Mouse (Mus musculus) spleen, postnatal 36 days (tissue): ENCODE data around the gene Npr2.

Experiments
- DNase-seq, 2 experiments: peaks; one replicate each; pipeline ENCODE4 v3.0.0; 2022; ENCODE audit warnings: low spot score in 2 of 2, mixed read lengths in 1 of 2

The Npr2 gene

DNA sequence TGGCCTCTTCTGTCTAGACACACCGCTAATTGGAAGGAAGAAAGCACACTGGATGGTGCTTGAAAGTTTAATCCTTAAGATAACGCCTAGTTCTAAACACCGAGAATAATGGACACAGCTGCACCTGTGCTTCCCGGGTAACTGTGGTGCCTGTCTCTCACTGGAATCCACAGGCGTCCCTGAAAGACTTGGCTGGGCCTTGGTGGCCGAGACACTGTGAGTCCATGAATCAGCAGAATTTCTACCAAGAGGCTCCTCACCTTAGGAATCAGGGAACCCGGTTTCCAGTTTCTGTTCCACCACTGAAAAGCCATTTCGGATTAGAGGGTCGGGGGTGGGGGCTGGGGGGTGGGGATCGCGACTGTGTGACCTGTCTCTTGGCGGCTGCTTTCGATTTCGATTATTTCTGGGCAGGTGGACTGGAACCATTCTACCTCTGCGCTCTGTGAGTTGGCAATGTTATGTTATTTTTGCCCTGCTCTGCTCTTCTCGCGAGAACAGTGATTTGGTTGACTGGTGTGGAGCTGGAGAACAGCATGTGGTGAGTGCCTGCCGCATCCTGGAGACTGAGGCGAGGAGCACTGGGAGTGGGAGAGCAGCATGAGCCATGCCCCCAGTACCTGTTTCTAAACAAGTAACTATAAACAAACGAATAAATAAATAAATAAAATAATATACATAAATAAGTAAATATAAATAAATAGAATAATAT lies 2.5 kb upstream of the Npr2 start:
- no peak for DNase-seq

DNA sequence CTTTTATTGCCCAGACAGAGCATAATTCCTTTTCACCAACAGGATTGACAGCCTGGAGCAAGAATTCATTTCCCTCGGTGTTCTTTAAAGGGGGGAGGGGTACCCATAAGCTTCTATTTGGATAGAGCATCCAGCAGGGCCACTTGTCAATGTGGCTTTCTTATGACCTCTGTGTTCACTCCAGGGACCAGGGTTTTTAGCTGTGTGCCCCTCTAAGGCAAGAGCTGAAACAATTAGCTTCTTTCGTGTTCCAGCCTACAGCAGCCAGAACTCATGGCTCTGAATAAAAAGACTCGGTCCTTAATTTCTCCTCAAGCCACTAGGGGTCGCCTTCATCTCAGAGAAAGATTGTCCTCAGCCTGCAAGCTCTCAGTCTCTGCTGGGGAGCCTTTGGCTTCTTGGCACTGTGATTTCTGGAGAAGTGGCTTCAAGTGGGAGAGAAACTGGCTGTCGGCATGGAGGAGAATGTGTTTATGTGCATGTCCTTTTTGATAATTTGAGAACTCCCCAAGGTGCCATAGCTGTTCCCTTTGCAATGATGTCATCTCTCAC lies 1.6 kb upstream of the Npr2 start:
- DNase-seq: peak; percentile 55 to 67

DNA sequence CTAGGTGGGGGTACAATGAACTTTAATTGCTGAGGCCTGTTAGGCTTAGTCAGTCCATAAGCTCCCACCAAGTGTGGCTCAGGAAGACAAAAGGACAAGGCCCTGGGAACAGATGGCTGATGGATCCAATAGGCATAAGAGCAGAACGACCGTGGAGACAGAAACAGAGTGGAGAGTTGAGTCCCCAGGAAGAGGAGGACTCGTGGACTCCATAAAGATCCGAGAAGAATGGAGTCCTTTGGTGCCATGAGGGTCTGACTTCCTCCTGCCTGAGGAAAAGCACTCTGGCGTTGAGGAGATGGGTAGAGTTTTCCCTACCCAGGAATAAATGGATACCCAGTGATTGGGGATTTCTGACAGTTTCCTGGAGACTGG lies 1.1 kb upstream of the Npr2 start:
- no peak for DNase-seq

DNA sequence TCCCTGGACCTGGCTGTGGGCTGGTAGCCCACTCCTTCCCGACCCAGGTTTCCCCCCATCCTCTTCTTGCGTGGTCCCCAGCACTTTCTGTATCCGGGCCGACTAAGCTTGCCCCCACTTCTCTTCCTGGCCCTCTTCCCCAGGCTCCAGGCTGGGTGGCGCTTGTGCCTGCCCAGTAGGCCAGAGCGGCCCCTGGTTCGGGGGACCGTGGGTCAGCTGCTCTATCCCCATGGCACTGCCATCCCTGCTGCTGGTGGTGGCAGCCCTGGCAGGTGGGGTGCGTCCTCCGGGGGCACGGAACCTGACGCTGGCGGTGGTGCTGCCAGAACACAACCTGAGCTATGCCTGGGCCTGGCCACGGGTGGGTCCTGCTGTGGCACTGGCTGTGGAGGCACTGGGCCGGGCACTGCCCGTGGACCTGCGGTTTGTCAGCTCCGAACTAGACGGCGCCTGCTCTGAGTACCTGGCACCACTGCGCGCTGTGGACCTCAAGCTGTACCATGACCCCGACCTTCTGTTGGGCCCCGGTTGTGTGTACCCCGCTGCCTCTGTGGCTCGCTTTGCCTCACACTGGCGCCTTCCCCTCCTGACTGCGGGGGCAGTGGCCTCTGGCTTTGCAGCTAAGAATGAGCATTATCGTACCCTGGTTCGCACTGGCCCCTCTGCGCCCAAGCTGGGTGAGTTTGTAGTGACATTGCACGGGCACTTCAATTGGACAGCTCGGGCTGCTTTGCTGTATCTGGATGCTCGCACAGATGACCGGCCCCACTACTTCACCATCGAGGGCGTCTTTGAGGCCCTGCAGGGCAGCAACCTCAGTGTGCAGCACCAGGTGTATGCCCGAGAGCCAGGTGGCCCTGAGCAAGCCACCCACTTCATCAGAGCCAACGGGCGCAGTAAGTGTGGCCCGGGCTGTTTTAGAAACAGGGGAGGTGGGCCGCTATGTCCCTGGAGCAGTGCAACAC lies 503 bp downstream of the Npr2 start:
- no peak for DNase-seq

DNA sequence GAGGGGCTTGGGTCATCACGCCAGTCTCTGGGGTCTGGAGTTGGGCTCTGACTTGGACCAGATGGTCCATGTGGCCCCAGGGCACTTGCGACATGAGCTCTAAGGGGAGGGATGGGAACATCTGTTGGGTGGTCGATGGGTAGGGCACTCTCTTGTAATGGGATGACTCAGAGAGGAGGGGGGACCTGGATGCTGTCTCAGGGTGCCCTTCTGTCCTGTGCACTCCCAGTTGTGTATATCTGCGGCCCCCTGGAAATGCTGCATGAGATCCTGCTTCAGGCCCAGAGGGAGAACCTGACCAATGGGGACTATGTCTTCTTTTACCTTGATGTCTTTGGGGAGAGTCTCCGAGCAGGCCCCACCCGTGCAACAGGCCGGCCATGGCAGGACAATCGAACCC lies 1.6 kb downstream of the Npr2 start:
- no peak for DNase-seq

DNA sequence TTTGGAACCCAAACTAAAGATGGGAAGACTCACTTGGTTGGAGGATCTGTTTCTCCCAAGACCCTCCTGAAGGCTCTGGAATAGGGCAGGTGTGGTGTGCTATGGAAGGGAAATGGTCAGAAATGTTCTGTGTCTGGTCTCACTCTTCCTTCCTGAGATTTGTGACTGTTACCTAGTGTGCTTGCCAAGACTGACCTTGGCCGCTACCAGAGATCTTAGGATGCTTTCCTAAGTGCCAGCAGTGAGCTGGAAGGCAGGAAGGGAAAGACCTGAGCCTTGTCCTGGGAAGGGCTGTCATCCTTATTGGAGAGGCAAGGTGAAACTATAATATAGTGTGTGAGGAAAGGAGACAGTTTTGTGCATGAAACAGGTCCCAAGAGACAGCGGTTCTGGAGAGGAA lies 2.0 kb downstream of the Npr2 start:
- DNase-seq: no peak

DNA sequence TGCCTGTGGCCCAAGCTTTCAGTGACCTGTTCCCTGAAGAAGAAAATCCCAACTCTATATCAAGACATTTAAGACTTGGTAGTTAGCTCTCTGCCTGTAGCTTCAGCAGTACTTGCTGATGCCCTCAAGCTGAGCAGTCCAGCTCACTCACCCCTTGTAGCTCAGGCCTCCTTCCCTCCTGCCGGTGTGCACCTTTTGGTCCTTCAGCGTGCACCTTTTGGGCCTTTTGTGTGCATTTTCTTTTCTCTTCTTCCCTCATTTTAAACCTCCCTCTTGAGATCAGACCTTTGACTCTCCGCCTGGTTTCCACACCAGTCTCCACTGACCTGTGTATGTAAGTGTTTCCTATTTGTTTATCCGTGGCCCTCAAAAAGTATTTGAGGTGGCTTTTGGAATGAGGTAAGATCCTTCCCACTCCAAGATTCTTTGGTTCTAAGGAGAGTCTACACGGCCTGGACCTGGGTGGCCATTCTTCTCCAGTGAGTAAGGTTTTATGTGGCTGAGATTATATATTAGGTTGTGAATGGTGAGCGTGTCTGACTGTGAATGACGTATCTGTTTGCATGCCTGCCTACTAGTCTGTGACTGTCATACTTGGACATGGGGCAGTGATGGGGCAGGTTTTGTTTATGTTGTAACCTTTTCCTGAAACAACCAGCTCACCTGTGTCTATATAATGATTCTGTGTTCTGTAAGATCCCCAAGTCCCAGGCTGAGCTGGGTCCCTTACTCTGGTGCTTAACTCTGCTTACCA lies 3.1 kb downstream of the Npr2 start:
- DNase-seq: no peak

DNA sequence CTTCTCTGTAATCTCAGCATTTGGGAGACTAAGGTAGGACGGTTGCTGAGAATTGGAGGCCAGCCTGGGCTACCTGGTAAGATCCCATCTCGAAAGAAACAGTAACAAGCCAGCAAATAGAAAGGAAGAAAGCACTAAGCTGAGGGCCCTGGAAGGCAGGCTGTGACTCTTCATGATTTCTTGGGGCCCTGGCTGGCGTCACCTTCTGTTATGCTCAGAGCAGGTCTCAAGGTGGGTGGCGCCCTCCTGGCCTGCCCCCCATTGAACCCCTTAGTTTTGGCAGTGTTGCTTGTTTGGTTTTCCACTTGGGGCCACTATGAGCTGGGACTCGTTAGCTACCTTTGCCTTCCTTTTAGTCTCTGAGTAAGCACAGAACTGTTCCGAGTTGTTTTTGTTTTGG lies 5.0 kb downstream of the Npr2 start:
- no peak for DNase-seq

DNA sequence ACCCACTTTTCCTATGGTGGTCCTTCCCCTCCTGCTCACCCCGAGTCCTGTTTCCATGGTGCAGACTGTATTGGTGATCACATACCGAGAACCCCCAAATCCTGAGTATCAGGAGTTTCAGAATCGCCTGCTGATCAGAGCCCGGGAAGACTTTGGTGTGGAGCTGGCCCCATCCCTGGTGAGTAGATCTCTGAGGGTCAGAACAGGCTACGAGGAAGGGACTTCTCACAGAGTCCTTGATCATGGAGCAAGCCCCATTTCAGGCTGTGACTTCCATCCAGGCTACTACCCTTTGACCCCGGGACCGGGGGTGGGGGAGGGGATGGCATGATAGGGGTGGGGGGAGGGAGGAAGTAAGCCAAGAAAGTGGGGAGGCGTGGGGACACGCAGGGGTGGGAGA lies 8.3 kb downstream of the Npr2 start:
- no peak for DNase-seq

DNA sequence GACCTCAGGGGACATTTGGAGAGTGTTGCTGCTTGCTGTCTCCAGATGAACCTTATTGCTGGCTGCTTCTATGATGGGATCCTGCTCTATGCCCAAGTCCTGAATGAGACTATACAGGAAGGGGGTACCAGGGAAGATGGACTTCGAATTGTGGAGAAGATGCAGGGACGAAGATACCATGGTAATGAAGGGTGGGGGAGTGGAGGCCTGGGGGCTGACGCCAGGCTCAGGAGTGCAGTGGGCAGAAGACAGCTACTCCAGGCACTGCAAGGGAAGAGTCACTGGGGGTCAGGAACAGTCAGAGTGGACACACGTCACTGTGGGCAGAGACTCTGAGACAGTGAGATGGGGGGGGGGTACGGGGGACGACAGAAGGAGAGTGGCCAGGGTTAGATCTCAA lies 8.8 kb downstream of the Npr2 start:
- DNase-seq: no peak

DNA sequence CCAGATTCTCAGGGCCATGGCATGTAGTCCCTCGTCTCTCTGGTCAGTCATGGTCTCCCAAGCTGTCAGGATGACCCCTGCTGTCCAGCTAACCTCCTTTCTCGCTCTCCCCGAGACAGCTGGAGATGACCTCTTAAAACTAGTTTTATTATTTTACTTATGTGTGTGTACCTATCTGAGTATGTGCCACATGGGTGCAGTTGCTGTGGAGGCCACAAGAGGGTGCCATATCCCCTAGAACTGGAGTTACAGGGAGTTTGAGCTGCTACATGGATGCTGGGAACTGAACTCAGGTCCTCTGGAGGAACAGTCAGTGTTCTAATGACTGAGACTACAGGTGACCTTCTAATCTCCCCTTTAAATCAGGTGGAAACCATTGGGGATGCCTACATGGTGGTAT lies 18.0 kb downstream of the Npr2 start:
- no peak for DNase-seq

DNA sequence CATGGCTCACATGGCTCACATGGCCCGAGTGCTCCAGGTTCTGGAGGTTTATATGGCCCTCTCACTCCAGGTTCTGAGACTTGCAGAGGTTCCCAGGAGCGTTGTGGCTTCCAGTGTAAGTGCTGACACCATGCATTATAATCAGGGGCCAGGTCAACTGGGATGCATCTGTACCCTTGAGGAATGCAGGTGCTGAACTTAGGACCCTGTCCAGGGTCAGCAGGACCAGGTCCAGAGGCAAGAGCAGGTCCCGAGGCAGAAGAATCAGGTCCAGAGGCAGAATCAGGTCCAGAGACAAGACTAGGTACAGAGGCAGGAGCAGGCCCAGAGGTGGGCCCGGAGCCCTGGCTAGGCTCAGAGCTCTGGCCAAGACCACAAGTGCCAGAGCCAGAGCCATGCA lies 21.0 kb downstream of the Npr2 start:
- DNase-seq: no peak

DNA sequence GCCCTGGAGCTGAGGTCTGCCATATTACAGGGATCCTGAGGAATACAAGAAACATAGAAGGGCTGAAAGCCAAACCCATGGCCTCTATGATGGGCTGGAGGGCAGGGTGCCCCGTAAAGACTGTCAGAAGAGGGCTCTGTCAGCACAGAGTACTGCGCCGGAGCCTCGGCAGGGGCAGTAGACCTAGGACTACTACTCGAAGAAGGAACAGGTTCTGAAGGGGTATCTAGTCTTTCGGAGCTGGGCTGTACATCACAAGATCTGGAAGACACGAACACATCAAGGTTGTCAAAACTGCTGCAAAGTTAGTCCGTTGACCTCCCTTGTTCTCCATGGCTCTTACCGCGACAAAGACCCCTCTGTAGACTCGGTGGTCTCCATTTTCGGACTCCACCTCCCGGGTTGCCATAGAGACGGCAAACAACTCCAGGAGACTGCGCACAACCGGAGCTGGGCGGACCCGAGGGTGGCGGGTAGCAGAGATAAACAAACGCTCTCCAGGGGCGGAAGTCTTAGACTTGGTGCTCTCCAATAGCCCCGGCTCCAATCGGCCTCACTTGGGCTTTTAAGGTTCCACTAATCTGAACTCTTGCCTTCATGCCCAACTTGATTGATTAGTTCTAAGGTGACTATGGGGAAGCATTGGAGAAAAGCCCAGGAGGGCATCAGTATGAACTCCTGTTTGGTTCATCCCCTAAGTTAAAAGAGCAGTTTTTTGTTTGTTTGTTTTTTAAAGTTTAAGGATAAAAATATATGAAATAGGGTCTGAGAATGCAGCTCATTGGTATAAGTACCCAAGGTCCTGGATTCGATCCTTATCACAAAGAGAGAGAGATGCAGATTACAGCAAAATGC lies 21.7 kb downstream of the Npr2 start, which contains the start of gene Spag8:
TSS of gene Spag8 (minus strand) at position 434 of the 855 bp plus-strand sequence.
- peak; percentile 27 to 32 for DNase-seq

DNA sequence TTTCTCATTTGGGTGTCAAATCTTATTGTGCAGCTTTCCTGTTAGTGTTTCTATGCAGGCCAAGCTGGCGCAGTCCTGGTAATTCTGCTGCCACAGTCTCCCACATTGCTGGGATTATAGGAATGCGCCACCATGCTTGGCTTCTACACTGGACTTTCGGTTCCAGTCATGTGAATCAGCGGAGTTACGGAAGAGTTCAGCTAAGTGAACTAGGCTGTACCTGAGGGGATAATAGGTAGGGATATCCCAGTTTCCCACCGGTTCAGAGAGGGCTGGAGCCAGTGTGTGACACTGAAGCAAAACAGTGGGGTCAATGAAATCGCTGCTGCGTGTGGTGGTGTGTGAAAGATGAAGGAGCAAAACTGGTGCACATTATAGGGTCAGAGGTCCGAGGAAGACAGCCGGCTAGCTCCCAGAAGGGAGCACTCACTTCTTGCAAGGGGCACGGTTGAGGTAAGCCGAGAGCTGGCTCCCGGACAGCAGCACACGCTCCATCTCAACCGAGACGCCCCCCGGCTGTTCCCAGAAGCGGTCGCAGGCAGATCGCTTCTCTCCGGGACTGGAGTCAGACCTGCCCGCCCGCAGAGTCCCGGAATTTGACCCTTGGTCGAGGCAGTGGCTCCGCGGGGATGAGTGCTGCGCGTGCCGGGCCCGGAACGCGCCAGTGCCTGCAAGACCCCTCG lies 24.1 kb downstream of the Npr2 start:
- no peak for DNase-seq

DNA sequence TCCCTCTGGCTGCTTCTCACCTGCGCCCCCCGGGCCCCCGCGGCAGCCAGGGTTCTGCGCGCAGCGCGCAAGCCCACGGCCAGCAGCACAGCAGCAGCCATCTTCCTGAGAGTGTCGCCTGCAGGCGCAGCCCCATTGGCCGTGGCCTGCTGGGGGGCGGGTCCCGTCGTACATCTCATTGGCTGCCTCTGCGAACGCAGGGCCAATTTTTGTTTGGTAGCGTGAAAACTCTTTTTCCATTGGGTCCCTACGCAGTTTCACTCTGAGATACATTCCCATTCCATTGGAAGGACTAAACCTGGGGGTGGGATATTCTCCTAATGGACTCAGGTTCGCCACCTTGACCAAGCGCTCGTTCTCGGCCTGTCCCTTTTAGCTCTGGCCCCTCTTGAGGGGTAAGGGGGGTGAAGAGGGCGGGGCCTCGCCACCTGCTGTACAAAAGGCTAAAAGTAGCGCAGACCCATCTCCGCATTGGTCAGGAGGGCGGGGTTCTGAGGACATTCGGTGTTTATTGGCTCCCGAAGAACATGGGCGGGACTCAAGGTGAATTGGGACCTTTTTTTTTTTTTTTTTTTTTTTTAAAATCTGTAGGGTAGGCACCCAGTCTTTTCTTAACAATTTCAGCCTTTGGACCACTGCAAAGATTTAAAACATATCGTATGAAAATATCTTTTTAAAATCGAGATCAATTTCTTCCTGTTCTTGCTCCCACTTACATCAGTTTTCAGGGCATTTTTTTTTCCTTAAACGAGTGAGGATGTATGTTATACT lies 24.8 kb downstream of the Npr2 start, which contains the start of gene Hint2:
TSS of gene Hint2 (minus strand) at position 128 of the 771 bp plus-strand sequence.
- peak; percentile 93 to 94 for DNase-seq

DNA sequence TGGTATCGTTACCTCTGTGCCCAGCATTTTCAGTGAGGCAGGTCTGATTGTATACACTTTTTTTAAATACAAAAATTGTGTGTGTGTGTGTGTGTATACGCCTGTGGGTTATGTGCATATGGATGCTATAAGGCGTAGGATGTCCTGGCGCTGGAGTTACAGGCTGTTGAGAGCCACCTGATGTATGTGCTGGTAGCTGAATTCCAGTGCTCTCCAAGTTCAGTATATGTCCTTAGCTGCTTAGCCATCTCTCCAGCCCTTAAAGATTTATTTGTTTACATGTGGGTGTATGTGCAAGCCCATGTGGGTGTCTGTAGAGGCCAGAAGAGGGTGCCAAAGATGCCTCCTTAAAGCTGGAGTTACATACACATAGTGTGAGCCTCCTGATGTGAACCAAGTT lies 25.4 kb downstream of the Npr2 start:
- no peak for DNase-seq

DNA sequence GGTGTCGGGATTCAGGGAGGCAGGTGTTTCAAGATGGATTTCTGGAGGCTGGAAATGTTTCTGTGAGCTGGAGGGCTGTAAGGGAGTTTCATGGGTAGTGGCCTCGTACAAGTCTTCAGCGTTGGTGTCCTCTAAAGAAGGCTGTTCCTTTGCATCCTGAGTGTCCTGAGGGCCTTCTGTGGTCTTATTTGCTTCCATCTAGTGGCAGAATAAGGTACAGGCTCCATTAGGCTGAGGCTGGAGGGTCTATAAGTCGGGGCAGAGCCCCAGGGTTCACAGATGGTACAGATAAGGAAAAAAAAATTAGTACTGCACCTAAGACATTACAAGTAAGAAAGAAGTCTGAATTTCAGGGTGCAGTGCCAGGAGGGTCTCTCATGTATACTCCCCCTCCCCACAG lies 34.7 kb downstream of the Npr2 start:
- no peak for DNase-seq

DNA sequence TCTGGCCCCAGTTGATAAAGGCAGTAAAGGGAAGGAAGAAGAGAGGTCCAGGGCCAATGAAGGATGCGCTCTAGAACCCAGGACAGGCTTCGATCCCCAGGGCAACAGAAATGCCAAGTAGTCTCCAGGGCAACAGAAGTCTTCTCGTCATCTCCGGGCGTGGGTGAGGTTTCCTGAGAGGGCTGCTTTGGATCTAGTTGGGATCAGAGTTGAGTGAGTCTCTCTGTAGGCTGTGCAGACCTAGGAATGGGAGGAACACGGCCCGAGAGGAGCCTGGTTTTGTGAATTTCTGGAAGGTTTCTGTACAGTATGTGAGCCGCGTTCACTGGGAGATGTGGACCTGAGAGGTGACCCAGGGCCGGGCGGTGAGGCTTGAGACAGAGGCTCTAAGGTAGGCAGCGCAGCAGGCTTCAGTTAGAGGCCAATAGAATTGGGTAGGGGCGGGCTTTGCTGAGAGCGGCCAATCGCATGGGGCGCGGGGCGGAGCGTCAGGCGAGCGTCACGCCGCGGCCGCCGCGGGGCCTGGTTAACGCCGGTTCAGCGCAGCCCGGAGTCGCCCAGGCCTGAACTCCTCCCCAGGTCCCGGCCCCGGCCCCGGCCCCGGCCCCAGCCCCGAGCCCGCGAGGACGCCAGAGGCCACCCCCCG lies 37.2 kb downstream of the Npr2 start, which contains the start of the genes Tmem8b and Fam221b:
TSS of gene Tmem8b (plus strand) at position 190 of the 646 bp plus-strand sequence.
TSS of gene Fam221b (minus strand) at position 364 of the 646 bp plus-strand sequence.
- peak; percentile 87 to 88 for DNase-seq

DNA sequence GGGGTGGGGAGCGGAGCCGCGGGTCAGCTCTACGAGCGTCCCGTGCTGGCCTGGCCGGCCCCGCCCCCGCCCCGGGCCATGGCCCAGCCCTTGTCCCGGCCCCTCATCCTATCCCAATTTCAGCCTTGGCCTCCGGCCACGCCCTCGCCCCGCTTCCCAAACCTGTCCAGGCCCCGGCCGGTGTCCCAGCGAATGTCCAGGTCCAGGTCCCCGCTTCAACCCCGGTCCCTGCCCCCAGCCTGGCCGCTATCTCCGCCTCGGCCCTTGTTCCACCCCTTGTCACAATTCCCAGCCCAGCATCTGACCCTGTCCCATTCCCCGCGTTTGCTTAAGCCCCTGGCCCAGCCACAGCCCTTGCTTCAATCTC lies 37.7 kb downstream of the Npr2 start:
- DNase-seq: peak in 1 of 2 experiments; percentile 41
